Mouse (Mus musculus) adrenal gland, postnatal 10 days (tissue): ENCODE measurements around the gene Fam189a1. TPM values are rescaled to one million over a fixed set of nuclear protein-coding genes. Genes with fewer than 3 reads are reported as not detected.

Source experiments
- DNase-seq: peaks from one replicate; pipeline ENCODE4 v3.0.0; 2021; ENCODE audit warnings: mixed read lengths
- total RNA-seq, 2 experiments: library from RNA; stranded (reverse); gene quantifications; 2 replicates each; pipeline ENCODE4 v1.2.3; 2021

The Fam189a1 gene
- total RNA-seq, 2 experiments from 2014 or later: 0.60 to 1.2 TPM

DNA sequence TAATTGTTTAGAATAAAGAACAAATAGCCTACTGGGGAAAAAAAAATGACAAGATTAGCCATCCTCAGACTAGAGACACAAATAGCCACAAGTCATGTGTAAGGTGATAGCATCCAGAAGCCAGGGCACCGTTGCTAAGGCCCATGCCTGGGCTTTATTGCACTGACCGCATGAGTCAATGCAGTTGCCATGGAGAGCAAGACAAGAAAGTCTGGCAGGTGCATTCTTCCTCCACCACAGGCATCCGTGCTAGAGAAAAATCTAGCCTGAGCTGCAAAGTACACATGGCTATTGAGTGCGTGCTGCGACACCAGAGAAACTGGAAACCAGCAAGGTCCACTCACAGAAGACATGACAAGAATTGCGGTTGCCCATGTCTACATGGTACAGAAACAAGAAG lies 347.5 kb downstream of the Fam189a1 start:
- DNase-seq: no peak

DNA sequence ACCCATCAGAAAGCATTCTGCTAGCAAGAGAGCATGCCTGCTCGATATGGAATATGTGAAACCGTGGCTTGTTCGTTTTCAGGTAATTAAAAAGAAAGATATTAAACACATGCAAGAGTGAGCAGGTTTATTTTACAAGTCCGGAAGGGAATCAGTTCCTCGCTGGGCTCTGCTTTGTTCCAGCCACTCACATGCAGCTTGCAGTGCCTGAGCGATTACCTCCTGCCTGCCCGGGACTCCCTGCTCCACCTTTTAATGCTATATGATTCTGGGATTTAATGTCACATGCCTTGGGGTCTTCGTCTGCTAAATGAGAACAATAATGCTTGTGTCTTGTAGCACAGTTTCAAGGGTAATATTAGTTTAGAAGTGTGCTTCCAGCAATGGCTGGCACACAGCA lies 351.3 kb downstream of the Fam189a1 start:
- DNase-seq: no peak

DNA sequence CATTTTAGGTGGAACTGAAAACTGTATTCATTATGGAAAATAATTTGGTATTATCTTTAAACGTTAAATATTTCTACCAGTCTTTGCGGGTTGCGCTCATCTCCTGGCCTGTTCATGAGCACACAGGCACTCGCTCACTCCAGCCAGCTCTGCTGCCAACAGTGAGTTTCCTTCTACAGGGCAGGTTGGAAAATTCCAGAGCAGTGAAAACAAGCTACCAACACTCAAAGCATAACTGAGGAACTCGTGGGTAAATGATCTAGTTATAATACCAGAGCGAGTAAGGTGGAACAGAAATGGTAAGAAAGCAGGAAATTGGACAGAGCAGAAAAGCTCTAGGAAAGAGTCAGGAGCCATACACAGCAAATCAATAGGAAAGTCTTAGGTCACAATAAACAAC lies 360.8 kb downstream of the Fam189a1 start:
- no peak for DNase-seq

DNA sequence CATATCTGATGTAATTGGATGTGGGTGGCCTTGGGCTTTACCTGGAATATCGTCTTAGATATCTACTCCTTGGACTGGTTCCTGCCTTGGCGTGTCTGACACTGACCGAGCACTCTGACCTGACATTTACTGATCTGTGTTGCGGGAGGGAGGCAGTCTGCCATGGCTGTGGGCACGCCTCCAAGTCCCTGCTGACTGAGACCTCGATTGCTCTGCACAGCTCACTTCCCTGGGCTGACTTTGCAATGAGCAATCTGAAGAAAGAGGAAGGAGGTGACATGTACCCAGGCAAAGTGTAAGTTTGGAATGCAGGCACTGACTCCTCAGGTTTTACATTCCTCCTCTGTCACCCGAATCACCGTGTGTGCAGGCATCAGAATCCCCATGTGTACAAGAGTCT lies 364.3 kb downstream of the Fam189a1 start:
- DNase-seq: peak; percentile 87

DNA sequence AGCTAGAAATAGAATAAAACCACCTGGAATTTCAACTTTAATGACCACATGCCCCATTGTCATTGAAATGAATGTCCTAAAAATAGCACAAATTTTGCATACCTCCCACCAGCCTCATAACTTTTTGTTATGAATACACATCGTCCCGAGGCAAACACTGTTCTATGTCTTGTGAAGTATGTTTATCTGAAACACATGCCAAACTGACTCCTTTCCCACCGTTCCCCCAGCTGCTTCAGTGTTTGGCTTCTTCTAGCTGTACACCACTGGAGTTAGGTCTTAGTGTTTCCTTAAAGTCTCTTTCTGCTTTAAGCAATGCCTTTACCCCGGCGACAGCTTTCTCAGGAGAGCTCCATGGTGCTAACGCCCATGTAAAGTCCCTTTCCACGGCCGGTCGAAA lies 365.2 kb downstream of the Fam189a1 start:
- no peak for DNase-seq

DNA sequence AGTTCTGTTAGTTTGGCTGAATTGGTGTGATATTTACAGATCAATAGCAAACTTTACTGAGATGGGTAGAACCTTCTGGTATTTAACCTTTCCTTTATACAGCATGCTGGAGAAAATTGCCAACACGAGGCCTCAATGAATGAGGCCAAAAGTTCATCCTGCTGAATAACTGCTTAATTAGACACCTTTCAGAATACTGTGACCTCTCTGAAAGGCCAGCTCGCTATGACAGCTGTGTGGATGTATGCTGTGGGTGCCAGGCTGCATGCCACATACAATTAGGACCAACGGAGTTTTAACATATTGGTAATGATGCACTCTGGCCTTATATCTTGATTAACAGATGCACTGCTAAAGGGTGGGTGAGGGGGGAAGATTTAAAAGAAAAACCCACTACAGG lies 371.3 kb downstream of the Fam189a1 start:
- DNase-seq: no peak

DNA sequence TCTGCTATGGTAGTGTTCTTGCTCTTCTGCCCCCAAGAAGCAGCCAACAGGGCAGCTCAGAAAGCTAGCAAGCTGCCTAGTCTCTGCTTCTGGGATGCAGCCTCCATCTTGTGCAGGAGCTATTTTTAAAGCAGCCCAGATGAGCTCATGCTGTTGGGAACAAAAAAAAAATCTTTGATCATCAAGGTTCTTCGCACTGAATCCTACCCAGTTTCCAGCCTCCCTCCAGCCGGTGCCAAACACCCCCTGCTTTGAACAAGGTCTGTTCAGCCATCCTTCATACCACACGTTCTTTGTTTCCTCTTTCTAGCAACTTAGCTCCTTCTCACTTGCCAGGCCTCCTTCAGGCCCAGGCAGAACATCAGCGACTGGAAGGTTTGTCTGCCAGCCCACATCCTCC lies 376.9 kb downstream of the Fam189a1 start:
- DNase-seq: no peak

DNA sequence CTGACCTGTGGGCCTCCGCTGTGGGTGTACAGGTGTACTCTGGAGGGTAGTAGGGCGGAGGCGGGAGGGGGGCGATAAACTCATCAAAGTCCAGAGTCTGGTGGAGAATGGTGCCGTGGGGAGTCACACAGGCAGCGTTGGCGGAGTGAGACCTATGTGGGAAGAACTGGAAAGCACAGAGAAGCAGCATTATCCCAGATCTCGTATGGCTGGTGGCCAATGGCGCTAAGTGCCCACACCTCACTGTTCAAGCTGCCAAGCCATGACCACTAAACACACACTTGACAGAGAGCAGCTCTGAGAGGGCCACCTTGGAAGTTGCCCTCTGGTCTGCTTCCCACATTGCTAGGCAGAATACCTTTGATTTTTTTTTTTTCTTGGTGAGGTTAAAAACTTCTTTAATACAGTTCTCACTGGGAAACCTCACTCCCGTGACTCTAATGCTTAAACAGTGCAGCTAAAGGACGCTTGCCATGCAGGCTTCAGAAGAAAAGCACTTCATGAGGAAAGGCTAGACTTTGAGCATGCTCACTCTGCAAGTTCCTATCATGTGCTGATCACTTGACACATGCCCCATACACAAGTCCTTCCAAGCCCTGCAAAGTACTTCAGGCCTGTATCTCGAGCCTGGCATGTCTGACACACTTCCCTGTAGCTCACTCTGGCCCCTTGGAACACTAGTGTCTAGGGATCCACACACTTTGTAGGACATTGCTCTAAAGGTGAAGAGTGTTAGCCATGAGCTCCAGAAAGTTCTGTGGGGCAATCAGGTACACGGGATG lies 379.5 kb downstream of the Fam189a1 start:
- no peak for DNase-seq

DNA sequence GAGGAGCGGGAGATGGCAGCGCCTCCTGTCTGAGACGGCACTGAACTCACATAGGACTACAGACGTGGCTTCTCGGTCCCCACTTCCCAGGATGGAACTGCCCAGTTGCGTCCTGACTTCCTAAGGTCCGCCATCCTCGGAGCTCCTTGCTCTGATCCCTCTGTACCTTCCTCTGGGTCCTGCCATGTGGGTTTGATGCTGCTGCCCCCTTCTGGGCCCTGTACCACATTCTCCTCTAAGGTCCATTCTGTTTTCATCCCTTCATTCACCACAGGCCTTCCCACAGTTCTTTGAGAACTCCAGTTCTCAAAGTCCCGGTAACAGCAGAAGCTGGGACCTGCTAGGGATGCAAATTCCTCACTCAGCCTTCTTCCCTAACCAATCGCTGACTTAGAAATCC lies 382.9 kb downstream of the Fam189a1 start:
- DNase-seq: no peak

DNA sequence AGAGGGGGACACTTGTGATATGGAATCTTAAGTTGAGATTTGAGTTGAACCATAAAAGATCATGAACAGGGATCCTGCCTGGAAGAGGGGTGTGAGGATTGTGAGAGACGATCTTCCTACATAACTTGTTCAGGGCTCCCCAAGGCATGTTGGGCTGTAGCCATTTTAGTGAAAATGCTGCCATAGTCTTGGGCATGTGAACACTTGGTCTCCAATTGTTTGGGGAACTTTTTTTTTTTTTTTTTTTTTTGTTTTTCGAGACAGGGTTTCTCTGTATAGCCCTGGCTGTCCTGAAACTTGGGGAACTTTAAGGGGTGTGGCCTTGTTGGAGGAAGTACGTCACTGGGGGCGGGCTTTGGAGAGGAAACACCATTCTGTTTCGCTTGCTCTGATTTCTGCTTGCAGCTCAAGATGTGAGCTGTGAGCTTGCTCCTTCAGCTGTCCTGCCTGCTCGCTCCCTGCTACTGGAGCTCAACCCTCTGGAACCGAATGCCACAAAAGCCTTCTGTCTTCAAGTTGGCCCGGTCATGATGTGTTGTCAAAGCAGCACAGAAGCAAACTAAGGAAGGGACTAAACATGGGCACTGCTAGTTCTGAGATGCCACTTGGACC lies 385.5 kb downstream of the Fam189a1 start:
- peak; percentile 32 for DNase-seq

DNA sequence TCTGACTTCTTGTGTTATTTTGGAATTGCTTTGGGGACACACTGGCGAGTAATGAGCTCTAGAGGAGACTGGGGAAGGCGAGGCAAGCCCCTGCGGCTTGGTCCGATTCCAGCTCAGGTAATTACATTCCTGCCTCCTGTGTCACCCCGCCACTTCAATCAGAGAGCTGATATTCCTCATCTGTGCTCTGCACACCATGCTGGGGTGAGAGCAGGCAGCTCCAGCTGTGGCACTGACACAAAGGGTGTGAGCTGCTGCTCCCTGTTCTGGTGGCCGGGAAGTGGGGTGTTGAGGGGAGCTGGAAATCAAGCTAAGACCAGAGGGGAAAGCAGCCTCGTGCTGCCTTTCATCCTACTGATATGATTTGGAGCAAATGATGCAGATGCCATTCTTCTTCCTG lies 386.6 kb downstream of the Fam189a1 start:
- DNase-seq: no peak

DNA sequence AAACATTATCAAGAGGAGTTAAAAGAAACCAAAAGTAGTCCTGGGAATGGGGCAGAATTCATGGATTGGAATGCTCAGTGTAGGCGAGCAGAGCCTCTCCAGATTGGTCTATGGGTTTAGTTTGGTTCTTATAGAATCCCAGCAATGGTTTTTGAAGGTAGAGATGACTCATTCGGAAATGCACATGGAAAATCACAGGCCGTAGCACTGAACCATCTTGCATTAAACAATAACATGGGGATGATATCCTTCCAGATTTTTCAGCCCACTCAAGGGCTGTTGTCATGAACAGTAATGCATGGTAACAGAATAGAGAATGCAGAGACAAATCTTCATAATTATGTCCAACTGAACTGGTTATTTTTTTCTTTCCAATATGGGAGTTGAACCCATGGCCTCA lies 390.8 kb downstream of the Fam189a1 start:
- DNase-seq: no peak

DNA sequence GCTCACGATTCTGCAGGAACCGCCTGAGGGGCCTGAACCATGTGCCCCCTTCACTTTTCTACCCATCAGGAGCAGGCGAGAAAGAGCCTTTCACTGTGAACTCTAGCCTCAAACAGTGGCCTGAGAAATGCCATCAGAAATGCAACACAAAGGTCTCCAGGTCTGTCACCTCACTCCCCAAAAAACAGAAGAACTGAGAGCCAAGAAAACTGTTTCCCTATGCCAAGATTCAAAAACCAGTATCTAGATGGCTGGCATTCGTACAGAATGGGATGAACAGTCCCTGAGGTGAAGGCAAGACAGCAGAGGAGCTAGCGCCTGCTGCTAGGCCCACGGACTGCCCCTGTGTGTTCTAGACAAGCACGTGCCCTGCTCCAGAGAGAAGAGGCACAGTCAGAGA lies 401.2 kb downstream of the Fam189a1 start:
- DNase-seq: no peak

DNA sequence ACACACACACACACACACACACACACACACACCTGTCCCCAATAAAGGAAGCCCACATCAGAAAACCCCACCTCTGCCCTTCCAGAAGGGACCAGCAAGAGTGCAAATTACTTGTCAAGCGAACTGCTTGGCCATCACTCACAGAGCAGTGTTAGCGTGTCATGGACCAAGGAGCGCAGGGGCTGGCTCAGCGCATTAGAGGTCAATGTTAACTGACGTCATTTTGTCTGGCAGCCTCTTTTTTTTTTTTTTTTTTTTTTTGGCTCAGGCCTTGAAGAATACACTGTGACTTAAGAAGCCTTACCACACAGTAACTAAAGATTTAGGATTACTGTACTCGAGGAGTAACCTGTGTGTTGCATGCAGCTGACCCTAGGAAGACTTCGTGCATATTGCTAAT lies 402.2 kb downstream of the Fam189a1 start:
- peak; percentile 48 for DNase-seq

DNA sequence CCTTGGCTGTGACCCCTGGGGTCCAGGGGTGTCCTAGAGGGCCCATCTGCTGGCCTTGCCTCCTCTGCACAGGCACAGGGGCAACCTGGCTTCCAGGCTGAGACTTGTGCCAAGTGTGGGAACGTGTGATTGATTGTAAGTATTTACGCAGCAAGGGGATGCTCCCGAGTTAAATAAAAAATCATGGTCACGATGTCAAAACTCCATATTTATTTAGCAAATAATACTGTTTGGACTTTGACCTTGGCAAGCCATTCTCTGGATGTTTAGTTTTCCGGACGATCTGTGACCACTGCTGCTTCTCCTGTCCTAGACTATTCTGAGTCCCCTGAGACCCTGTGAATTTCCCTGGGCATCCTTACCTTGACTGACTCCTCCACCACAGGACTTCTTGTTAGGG lies 402.7 kb downstream of the Fam189a1 start:
- peak; percentile 34 for DNase-seq

DNA sequence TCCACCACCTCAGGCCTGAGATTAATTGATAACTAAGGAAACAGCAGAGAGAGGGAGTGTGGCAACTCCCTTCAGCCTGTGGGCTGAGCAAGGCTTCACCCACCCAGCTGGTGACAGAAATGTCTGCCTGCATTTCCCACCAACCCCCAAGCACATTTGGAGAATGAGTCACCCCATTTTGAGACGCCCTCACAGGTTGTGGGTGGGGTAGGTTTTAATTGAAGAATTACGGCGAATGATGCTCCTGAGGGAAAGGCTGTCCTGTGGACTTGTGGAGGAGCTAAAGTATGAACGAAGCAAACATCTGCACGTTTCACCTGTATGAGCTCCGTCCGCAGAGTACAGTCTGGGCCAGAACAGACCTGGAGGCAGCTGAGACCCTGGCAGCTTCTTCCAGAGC lies 404.2 kb downstream of the Fam189a1 start:
- no peak for DNase-seq

DNA sequence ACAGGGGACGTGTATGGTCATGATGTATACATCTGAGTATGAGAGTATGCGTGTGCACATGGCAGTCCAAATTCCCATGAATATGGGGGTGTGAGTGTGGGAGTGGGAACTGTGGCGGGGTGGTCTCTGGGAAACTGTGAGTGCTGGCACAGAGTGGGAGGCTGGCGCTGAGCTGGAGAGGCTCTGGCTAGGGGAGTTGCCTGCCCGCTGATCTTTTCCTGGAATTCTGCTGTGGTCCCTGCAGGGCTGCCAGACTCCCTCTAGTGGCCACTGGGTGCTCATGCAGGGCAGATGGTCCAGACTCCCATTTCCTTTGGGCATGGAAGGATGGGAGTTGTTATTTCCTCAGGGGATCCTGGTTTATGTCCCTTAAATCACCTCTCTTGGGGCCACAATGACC lies 404.9 kb downstream of the Fam189a1 start:
- peak; percentile 72 for DNase-seq

DNA sequence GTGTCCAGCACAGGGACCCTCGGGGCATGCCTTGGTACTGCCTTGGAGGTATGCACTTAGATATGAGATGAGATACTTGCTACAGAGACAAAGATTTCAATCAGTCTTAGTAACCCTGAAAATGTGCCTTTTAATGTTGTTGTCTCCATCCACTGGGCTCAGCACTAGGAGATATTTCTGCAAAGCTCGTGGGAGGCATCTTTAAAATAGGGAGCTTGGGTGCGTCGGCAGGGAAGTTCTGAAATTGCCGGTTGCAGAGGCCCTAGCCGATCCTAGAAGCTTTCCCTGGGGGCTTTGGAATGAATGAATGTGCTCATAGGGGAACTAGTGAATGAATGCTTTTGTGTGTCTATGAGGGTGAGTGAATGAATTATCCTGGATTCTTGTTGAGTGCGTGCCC lies 412.8 kb downstream of the Fam189a1 start:
- DNase-seq: no peak

DNA sequence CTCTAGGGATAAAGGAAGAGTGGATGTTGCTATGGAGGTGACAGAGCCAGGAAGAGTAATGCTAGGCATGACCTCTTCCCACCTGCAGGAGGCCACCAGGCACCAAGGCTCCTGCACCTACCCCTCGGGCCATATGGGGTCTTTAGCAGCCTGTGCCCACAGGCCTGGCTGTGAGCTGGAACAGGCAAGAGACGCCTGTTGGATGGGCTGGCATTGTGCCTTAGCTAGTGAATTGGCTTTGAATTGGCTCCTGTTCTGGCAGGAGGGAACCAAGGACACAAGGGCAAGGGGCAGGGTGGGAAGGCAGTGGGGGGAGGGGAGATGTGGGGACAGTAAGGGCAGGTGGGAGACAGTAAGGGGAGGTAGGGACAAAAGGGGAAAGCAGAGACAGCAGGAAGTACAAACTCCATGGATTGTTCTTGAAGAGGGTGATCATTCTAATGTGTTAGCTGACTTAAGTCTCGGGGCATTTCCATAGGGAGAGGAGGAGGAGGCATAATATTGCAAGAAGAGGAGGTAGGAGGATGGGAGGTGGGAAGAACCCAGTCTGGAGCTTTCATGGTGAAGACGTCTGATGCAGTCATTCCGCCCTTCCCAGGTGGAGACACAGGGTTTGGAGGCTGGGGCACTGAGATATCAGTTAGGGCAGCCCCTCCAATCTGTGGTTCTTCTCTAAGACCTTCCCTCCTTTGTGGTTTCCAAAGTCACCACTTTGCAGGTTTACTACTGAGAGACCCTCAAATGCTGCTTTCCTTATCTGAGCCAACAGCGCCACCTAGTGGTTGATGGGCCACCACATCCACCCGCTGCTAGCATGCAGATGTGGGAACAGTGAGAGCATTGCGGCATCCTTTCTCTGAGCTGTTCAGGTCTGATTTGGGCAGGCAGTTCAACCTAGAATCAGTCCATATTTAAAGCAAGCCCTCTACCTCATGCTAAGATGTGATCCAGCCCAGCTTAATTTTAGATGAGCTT lies 414.8 kb downstream of the Fam189a1 start:
- DNase-seq: peak; percentile 82

DNA sequence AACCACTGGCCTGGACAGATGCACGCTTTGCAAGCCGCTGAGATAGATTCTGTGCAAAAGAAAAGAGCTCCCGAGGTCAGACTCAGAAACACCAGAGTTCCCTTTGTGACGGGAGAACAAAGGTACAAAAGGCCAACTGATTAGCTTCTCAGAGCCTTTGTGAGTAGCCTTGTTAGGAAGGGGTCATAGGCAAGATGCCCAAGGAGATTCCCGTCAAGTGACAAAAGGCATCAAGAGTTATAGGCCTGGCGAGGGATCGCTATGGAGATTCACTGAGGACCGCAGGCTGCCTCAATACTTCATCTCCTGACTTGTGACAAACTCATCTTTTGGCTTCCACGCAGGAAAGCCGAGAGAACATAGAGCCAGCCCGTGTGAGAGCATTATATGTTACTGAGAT lies 417.2 kb downstream of the Fam189a1 start:
- DNase-seq: no peak

DNA sequence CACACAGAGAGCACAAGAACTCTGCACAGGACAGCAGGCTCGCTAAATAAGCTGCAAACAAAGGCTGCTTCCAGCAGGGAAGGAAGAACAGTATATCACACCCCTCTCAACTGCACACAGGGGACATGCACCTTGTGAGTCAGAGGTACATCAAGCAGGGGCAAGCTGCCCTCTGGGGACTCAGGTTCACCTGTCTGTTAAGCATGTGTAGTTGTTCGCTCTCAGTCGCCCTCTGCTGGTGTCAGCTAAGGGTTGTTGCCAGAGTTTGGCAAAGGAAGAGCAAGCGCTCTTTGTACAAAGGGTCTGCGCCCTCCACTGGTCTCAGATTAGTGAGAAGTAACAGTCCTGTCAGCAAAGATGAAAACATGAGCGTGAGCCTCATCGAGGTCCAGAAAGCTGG lies 426.6 kb downstream of the Fam189a1 start:
- peak; percentile 62 for DNase-seq

DNA sequence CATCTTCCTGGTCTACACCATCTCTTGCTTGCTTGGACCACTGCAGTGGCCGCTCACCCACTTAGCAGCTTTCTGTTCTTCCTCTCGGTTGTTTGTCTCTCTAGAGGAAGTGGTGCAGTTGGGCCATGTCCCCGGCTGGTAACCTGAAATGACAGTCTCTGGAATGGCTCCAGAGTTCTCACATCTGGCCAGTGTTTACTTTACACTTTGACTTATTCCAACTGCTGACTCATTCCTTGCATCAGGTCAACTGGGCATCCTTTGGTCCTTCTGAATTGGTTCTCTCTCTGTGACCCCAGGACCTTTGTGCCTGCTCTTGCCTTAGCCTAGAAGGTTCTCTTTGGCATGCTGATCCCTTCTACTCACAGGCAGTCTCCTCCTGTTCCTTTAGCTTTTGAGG lies 427.6 kb downstream of the Fam189a1 start:
- DNase-seq: no peak

DNA sequence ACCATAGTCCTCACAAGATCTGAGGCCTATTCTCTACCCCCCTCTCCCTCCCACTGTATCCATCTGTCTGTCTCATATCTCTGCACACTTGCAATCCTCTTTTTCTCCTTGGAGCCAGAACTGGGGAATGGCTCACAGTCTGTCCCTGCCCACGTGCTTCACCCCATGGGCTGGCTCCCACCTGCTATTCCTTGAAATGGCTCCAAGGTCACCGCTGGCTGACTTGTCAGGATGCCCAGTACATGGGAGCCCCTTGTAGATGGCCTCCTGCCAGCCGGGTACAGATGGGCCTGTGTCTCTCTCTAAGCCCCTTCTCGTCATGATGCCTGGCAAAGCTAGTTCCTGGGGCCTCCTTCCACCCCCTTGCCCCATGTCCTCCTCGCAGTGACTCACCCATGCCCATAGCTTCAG lies 428.2 kb downstream of the Fam189a1 start:
- peak; percentile 23 for DNase-seq
